Mouse (Mus musculus) heart, embryonic 13.5 days (tissue): ENCODE results near the gene Cdh7. TPM values are rescaled to one million over a fixed set of nuclear protein-coding genes. Genes with fewer than 3 reads are reported as not detected.
"Not testable (repeated sequence)": the region's sequence is repeated elsewhere in the genome, so short reads cannot be mapped to it uniquely, and the experiment has no call there.

Experiments
- ATAC-seq: fragments of 200-750 bp; cut with Nextera tagmentation; 2 replicates; pipeline ENCODE4 v1.8.0; 2017; ENCODE audit warnings: moderate TSS enrichment; ENCODE audit not compliant: insufficient number of reproducible peaks, low FRiP score, low TSS enrichment; ENCODE audit errors: extremely low read depth
- H3K27ac ChIP-seq: fragments of 300-500 bp; sonication (generic); replicated peaks from 2 replicates; pipeline ENCODE4 v1.5.1; 2015; ENCODE audit warnings: moderate library complexity, mild to moderate bottlenecking, inconsistent platforms
- H3K27me3 ChIP-seq: fragments of 300-500 bp; sonication (generic); replicated peaks from 2 replicates; pipeline ENCODE4 v1.6.1; 2015; ENCODE audit warnings: mild to moderate bottlenecking, inconsistent platforms
- H3K36me3 ChIP-seq: fragments of 300-500 bp; sonication (generic); 2 replicates; pipeline ENCODE4 v1.6.1; 2015; ENCODE audit warnings: mild to moderate bottlenecking, inconsistent platforms
- H3K4me1 ChIP-seq: fragments of 300-500 bp; sonication (generic); 2 replicates; pipeline ENCODE4 v1.6.1; 2015; ENCODE audit warnings: inconsistent platforms
- H3K4me2 ChIP-seq: fragments of 300-500 bp; sonication (generic); 2 replicates; pipeline ENCODE4 v1.6.1; 2015; ENCODE audit warnings: inconsistent platforms, mild to moderate bottlenecking, moderate library complexity
- H3K4me3 ChIP-seq: fragments of 300-500 bp; sonication (generic); 2 replicates; pipeline ENCODE4 v1.5.1; 2015; ENCODE audit warnings: moderate library complexity, mild to moderate bottlenecking, inconsistent platforms
- H3K9ac ChIP-seq: fragments of 300-500 bp; sonication (generic); 2 replicates; pipeline ENCODE4 v1.6.1; 2015; ENCODE audit warnings: inconsistent platforms, mild to moderate bottlenecking, moderate library complexity
- H3K9me3 ChIP-seq: fragments of 300-500 bp; sonication (generic); 2 replicates; pipeline ENCODE4 v1.6.1; 2016; ENCODE audit warnings: inconsistent platforms
- WGBS: fragments of 180-500 bp; shearing (Covaris S2); methylation state at CpG from one replicate; pipeline ENCODE4 v1.1.7; 2015; ENCODE audit warnings: mixed read lengths; 5-methylcytosine and 5-hydroxymethylcytosine counted together
- polyA plus RNA-seq: library from polyadenylated mRNA; unstranded; fragments of >200 nt; fragmentation: Nextera tagmentation; extraction: Ambion mirVana; gene quantifications from 2 replicates; pipeline ENCODE4 v1.2.1, GENCODE M21; 2015

Cdh7 gene
- polyA plus RNA-seq, 1 experiment from 2014 or later = 0.25 TPM

- Histone ChIP-seq H3K27me3 (no peaks in the 10 kb centered on the region), H3K9ac (no peak overlapping the region), H3K4me3 (no peak overlapping the region), H3K27ac (no peak overlapping the region), H3K36me3 (no peaks in the 10 kb centered on the region), H3K9me3 (no peaks in the 10 kb centered on the region), H3K4me1 (no peaks in the 10 kb centered on the region), H3K4me2 (no peak overlapping the region)
- no peak for ATAC-seq
Observed at GRCm38 (mm10) chr1:110004451-110004850, 22.2 kb downstream of the Cdh7 start.

DNA sequence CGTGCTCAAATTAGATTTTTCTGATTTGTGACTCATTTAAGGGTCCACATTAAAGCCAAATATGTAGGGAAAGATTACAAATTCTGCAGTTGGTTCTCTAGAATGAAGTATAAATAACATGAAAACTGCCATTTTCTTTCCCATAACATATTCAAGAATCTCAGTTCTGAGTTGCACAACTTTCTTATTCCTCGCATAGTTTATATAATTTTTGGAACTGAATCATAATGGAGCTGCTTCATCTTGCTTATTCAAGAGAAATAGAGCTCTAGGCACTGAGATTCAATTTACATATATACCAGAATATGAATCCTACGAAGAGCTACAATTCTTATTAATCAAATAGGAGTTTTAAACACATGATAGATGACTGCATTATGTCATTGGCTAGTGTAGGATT is 22.8 kb downstream of the Cdh7 start:
- Histone ChIP-seq H3K9ac (no peak overlapping the region), H3K9me3 (no peaks in the 10 kb centered on the region), H3K4me2 (no peak overlapping the region), H3K36me3 (no peaks in the 10 kb centered on the region), H3K27me3 (no peaks in the 10 kb centered on the region), H3K27ac (no peak overlapping the region), H3K4me1 (no peaks in the 10 kb centered on the region), H3K4me3 (no peak overlapping the region)
- no peak for ATAC-seq
- WGBS = 69% methylated on average over 3 of the region's 3 CpGs

DNA sequence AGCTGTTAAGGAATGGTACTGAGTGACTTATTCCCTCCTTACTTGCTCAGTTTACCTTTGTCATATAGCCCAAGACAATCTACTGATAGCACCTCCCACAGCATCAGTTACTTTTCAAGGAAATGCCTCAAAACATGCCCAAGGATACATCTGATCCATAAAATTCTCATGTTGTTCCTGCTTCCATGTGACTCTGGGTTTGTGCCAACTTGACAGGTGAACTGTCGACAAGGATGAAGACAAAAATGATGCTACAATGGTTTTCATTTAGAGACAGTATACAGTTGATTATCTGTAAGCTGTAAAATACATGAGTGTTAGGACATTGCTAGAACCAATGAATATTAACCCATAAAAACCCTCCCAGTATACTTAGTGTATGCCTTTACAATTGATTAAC is 29.9 kb downstream of the Cdh7 start:
- no peak for ATAC-seq

DNA sequence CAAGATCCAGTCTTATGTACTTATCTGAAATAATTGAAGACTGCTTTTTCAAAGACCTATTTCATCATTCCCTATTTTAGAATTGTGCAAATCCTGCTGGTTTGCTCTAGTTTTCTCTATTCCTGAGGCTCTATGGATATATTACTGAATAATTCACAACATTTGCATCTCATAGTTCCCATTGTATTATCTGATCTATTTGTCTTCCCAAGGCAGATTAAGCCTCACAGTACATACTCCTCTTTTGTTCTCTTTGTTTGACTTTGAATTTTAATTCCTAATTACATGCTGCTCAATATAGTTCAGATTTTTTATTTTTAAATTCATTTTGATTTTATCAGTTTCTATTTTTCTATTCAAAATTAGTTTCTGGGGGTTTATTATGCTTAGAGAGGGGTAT is 74.1 kb downstream of the Cdh7 start:
- Histone ChIP-seq H3K36me3 (no peaks in the 10 kb centered on the region), H3K27ac (no peak overlapping the region), H3K4me3 (no peak overlapping the region)

More for the DNA sequence above, 29.9 kb downstream of the Cdh7 start:
- Histone ChIP-seq H3K36me3 (no peaks in the 10 kb centered on the region), H3K4me3 (no peak overlapping the region), H3K27ac (no peak overlapping the region), H3K27me3 (no peaks in the 10 kb centered on the region), H3K9ac (no peak overlapping the region), H3K9me3 (no peaks in the 10 kb centered on the region), H3K4me1 (no peaks in the 10 kb centered on the region), H3K4me2 (no peak overlapping the region)
- 72% methylated on average over 1 of the region's 1 CpGs for WGBS

GRCm38 (mm10) chr1:110067405-110067804 is 85.2 kb downstream of the Cdh7 start:
- H3K9ac ChIP-seq = no peak overlapping the region
- H3K27me3 ChIP-seq = no peaks in the 10 kb centered on the region
- no peak overlapping the region for H3K4me2 ChIP-seq
- H3K4me3 ChIP-seq = no peak overlapping the region
- no peak overlapping the region for H3K27ac ChIP-seq
- no peaks in the 10 kb centered on the region for H3K9me3 ChIP-seq
- H3K36me3 ChIP-seq = no peaks in the 10 kb centered on the region
- ATAC-seq = no peak
- no peaks in the 10 kb centered on the region for H3K4me1 ChIP-seq
- 75% methylated on average over 1 of the region's 1 CpGs for WGBS

More for the DNA sequence above, 74.1 kb downstream of the Cdh7 start:
- no peaks in the 10 kb centered on the region for H3K9me3 ChIP-seq
- no peak overlapping the region for H3K9ac ChIP-seq
- H3K4me2 ChIP-seq = no peak overlapping the region
- no peak for ATAC-seq
- no peaks in the 10 kb centered on the region for H3K27me3 ChIP-seq
- no peaks in the 10 kb centered on the region for H3K4me1 ChIP-seq

DNA sequence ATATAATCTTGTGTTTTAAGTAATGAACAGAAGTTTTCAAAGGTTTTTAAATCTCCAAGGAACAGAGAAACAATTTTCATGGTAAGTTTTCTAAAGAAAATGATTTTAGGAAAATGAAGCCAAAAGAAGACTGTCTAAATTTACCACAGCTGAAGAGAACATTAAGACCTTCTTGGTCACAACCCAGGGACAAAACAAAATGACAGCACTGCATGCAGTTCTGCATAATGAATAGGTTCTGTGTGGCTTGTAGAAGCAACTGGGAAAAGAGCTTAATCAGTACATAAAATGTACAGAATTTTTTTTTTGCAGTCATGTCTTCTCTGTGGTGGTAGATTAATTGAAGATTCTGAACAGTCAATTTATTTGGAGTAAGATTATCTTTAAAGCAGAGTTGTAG is 96.2 kb downstream of the Cdh7 start:
- Histone ChIP-seq H3K36me3 (no peaks in the 10 kb centered on the region), H3K4me2 (no peak overlapping the region), H3K9me3 (no peaks in the 10 kb centered on the region), H3K4me1 (no peaks in the 10 kb centered on the region), H3K9ac (no peak overlapping the region), H3K27me3 (no peaks in the 10 kb centered on the region), H3K27ac (no peak overlapping the region), H3K4me3 (no peak overlapping the region)
- ATAC-seq = no peak

GRCm38 (mm10) chr1:110118071-110118470 is 135.8 kb downstream of the Cdh7 start:
- no peak overlapping the region for H3K4me2 ChIP-seq
- no peak overlapping the region for H3K9ac ChIP-seq
- no peaks in the 10 kb centered on the region for H3K36me3 ChIP-seq
- H3K4me1 ChIP-seq = no peaks in the 10 kb centered on the region
- ATAC-seq = no peak
- 65% methylated on average over 1 of the region's 1 CpGs for WGBS
- no peak overlapping the region for H3K4me3 ChIP-seq
- H3K9me3 ChIP-seq = no peaks in the 10 kb centered on the region
- no peak overlapping the region for H3K27ac ChIP-seq
- no peaks in the 10 kb centered on the region for H3K27me3 ChIP-seq

GRCm38 (mm10) chr1:110118862-110119261 is 136.6 kb downstream of the Cdh7 start:
- H3K9ac ChIP-seq = no peak overlapping the region
- no peak overlapping the region for H3K4me2 ChIP-seq
- ATAC-seq = no peak
- no peak overlapping the region for H3K27ac ChIP-seq
- no peak overlapping the region for H3K4me3 ChIP-seq
- no peaks in the 10 kb centered on the region for H3K36me3 ChIP-seq
- H3K4me1 ChIP-seq = no peaks in the 10 kb centered on the region
- H3K27me3 ChIP-seq = no peaks in the 10 kb centered on the region
- 48% methylated on average over 1 of the region's 1 CpGs for WGBS
- H3K9me3 ChIP-seq = no peaks in the 10 kb centered on the region

GRCm38 (mm10) chr1:110171459-110171858 is 189.2 kb downstream of the Cdh7 start:
- H3K4me2 ChIP-seq, H3K4me1 ChIP-seq, H3K9me3 ChIP-seq, H3K27ac ChIP-seq, H3K9ac ChIP-seq, H3K4me3 ChIP-seq, H3K36me3 ChIP-seq, ATAC-seq, H3K27me3 ChIP-seq: not testable (repeated sequence)
- WGBS = 67% methylated on average over 7 of the region's 12 CpGs
